Mouse (Mus musculus): ENCODE measurements around the gene Ubl3.

DNA sequence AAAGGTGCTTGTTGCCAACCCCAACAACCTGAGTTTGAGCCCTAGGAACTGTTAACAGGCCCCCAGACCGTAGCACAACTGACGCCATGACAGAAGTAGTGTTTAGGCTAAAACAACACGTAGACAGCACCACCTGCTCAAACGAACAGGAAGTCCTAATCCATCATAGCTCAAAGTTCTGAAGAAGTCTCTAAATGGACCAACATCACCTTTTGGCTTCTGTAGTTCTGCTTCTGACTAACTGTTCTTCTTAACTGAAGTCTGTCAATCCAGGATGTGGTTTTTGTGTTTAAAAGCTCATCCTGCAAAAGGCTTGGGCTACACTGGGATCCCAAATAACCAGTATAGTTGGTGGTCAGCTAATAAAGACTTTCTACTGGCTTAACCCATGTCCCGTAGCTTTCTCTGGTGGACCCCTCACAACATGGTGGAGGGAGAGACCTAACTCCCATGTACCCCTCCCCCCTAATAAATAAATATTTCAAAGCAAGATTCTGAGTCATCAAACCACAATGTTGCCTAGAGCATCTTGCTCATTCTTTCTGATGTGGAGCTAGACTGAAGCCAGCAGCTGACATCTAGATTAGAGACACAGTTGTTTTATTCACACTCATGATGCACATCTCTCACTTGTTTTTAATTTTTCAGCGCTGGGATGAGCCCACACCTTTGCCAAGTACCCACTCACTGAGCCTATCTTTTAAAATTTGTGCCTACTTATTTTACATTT, 51.2 kb downstream of the Ubl3 start:
- TF ChIP-seq CTCF (IDR thresholded peaks at IDR 0.05; ENCODE audit: borderline replicate concordance, insufficient read depth, low read length) (no peak), POLR2A (IDR thresholded peaks at IDR 0.05; ENCODE audit: low read depth, low read length) (no peak)

Measured in embryonic fibroblast, embryonic 13.5 days (primary cell).